Mouse (Mus musculus) c-Kit-positive CD71-positive TER-119-positive erythroid progenitor cells, embryonic 14.5 days (primary cell): ENCODE measurements around the gene Mafb.

Source experiments
- DNase-seq: peaks from one replicate; pipeline ENCODE4 v3.0.0-alpha.2; 2013; ENCODE audit warnings: low spot score

Gene Mafb

DNA sequence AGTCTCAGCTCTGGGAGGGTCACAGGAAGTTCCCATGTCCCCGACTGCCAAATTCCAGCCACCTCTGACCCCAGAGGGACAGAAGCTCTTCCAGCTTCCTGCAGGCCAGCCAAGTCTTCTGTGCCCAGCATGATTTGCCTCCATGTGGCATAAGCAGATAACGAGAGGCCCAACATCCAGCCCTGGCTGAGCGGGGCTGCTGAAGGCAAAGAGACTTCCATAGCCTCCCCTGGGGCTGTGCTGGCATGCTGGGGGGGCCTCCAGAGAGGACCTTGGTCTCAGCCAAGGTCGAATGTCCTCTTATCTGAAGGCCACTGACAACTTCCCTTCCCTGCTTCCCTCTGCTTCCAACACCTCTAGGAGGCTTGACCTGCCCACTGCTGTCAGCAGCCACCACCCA, 39.7 kb downstream of the Mafb start:
- DNase-seq, result no peak

DNA sequence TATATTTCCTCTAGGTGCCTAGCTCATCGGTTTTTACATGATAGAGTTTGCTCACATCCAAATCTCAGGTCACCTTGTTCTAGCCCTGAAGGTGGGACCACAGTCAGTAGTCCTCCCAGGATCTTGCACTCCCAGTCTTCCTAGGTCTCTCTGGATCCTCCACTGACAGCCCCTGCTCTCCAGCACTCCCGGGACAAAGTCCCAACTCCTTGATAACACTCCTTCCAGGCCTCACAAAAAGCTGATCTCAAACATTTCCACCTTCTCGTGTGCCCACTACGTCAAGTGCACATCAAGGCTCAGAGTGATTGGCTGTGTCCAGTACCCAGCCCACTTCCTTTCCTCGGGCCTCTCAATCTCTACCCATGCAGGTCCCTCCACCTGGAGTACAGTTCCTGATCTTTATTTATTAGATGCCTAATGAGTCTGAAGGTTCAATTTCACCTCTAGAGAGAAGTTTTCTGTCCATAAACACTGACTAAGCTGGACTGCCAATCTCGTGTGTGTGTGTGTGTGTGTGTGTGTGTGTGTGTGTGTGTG, 41.7 kb downstream of the Mafb start:
- DNase-seq, result no peak

DNA sequence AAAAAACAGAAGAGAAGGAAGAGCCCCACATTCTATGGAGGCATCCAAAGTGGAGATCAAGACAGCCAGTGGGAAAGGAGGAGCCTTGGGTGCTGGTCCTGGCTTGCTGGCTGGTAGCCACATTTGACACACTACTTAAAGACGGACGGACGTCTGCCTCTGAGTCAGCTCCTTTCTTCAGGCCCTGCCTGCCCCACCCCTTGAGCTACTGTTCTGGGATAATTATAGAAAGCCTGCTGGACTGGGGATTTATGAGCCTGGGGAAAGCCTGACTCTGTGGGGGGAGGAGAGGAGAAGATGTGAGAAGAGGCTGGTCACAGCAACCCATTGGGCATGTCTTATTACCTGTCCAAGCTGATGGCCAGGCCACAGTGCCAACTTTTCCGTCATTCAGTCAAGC, 45.0 kb downstream of the Mafb start:
- no peak for DNase-seq

DNA sequence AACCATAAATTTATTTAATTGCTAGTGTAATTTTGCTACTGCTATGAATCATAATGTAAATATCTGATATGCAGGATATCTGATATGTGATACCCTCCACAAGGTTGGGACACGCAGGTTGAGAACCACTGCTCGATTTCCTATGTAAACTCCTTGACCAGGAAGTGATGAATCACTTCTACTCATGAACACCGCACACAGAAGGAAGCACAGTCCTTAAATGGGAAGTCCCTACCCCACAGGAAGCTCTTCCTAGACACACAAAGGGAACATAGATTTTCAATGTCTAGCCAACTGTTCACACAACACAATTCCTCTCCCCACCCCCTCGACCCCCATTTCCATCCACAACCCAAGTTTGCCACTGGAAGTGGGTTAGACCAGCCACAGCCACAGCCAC, 48.6 kb downstream of the Mafb start:
- no peak for DNase-seq
